Mouse (Mus musculus): ENCODE results near the gene Cd79a. TPM values are rescaled to one million over a fixed set of nuclear protein-coding genes. Genes with fewer than 3 reads are reported as not detected.
"Not testable (repeated sequence)": the region's sequence is repeated elsewhere in the genome, so short reads cannot be mapped to it uniquely, and the experiment has no call there.

Gene Cd79a
- polyA plus RNA-seq, 1 experiment, result 27.1 TPM

GRCm38 (mm10) chr7:24886308-24886633 lies 10.9 kb upstream of the Cd79a start:
- no peaks in the 10 kb centered on the region for H3K27me3 ChIP-seq (replicated peaks; ENCODE audit: control insufficient read depth, insufficient read depth, low read length)
- TF ChIP-seq POLR2A (IDR thresholded peaks at IDR 0.05; ENCODE audit: low read depth, low read length) (no peak), CTCF (conservative IDR thresholded peaks at IDR 0.05; ENCODE audit: insufficient read depth, insufficient read length, low read depth, low read length) (no peak)
- peak overlapping the region; percentile 16; the same call in 1 of the 2 replicates for H3K27ac ChIP-seq (ENCODE audit: insufficient read depth, low read depth, low read length)
- no peaks in the 10 kb centered on the region; the same call in 1 of the 2 replicates for H3K36me3 ChIP-seq (ENCODE audit: control insufficient read depth, insufficient read depth, low read length)
- WGBS, result 23% methylated on average over 4 of the region's 4 CpGs
- DNase-seq, result peak; percentile 73
- H3K4me1 ChIP-seq (ENCODE audit: control insufficient read depth, insufficient read depth, low read length), result peaks cover 24% of the 10 kb centered on the region
- H3K4me3 ChIP-seq (ENCODE audit: insufficient read depth, low read depth, low read length), result peak overlapping the region; percentile 91; the same call in 1 of the 2 replicates

GRCm38 (mm10) chr7:24887096-24887495 lies 10.1 kb upstream of the Cd79a start:
- Histone ChIP-seq H3K4me1 (ENCODE audit: control insufficient read depth, insufficient read depth, low read length) (peaks cover 24% of the 10 kb centered on the region), H3K36me3 (ENCODE audit: control insufficient read depth, insufficient read depth, low read length) (no peaks in the 10 kb centered on the region; the same call in 1 of the 2 replicates), H3K27ac (ENCODE audit: insufficient read depth, low read depth, low read length) (no peak overlapping the region; the same call in 1 of the 2 replicates), H3K4me3 (ENCODE audit: insufficient read depth, low read depth, low read length) (no peak overlapping the region), H3K27me3 (replicated peaks; ENCODE audit: control insufficient read depth, insufficient read depth, low read length) (no peaks in the 10 kb centered on the region)
- TF ChIP-seq CTCF (conservative IDR thresholded peaks at IDR 0.05; ENCODE audit: insufficient read depth, insufficient read length, low read depth, low read length) (no peak), POLR2A (IDR thresholded peaks at IDR 0.05; ENCODE audit: low read depth, low read length) (no peak)
- WGBS, result 46% methylated on average over 4 of the region's 4 CpGs
- DNase-seq, result no peak

- no peaks in the 10 kb centered on the region; the same call in 1 of the 2 replicates for H3K36me3 ChIP-seq (ENCODE audit: control insufficient read depth, insufficient read depth, low read length)
- 42% methylated on average over 6 of the region's 6 CpGs for WGBS
- H3K4me3 ChIP-seq (ENCODE audit: insufficient read depth, low read depth, low read length), result no peak overlapping the region
- H3K27ac ChIP-seq (ENCODE audit: insufficient read depth, low read depth, low read length), result peak overlapping the region; percentile 62; the same call in 1 of the 2 replicates
- DNase-seq, result peak; percentile 93
- no peaks in the 10 kb centered on the region for H3K27me3 ChIP-seq (replicated peaks; ENCODE audit: control insufficient read depth, insufficient read depth, low read length)
- TF ChIP-seq POLR2A (IDR thresholded peaks at IDR 0.05; ENCODE audit: low read depth, low read length), result no peak
- no peak for TF ChIP-seq CTCF (conservative IDR thresholded peaks at IDR 0.05; ENCODE audit: insufficient read depth, insufficient read length, low read depth, low read length)
- H3K4me1 ChIP-seq (ENCODE audit: control insufficient read depth, insufficient read depth, low read length), result peaks cover 24% of the 10 kb centered on the region
Observed at GRCm38 (mm10) chr7:24889431-24890220, 7.6 kb upstream of the Cd79a start.

- Histone ChIP-seq H3K27ac (ENCODE audit: insufficient read depth, low read depth, low read length) (no peak overlapping the region), H3K27me3 (replicated peaks; ENCODE audit: control insufficient read depth, insufficient read depth, low read length) (no peaks in the 10 kb centered on the region), H3K4me3 (ENCODE audit: insufficient read depth, low read depth, low read length) (no peak overlapping the region), H3K36me3 (ENCODE audit: control insufficient read depth, insufficient read depth, low read length) (no peaks in the 10 kb centered on the region; the same call in 1 of the 2 replicates), H3K4me1 (ENCODE audit: control insufficient read depth, insufficient read depth, low read length) (peaks cover 24% of the 10 kb centered on the region)
- peak; percentile 76 for DNase-seq
- TF ChIP-seq POLR2A (IDR thresholded peaks at IDR 0.05; ENCODE audit: low read depth, low read length), result no peak
- peak; percentile 99 for TF ChIP-seq CTCF (conservative IDR thresholded peaks at IDR 0.05; ENCODE audit: insufficient read depth, insufficient read length, low read depth, low read length)
- 28% methylated on average over 10 of the region's 10 CpGs for WGBS
Observed at GRCm38 (mm10) chr7:24890281-24891216, 6.6 kb upstream of the Cd79a start.

- H3K36me3 ChIP-seq (ENCODE audit: control insufficient read depth, insufficient read depth, low read length), result no peaks in the 10 kb centered on the region; the same call in 1 of the 2 replicates
- no peaks in the 10 kb centered on the region for H3K27me3 ChIP-seq (replicated peaks; ENCODE audit: control insufficient read depth, insufficient read depth, low read length)
- H3K4me3 ChIP-seq (ENCODE audit: insufficient read depth, low read depth, low read length), result no peak overlapping the region
- no peak overlapping the region for H3K27ac ChIP-seq (ENCODE audit: insufficient read depth, low read depth, low read length)
- TF ChIP-seq CTCF (conservative IDR thresholded peaks at IDR 0.05; ENCODE audit: insufficient read depth, insufficient read length, low read depth, low read length) (no peak), POLR2A (IDR thresholded peaks at IDR 0.05; ENCODE audit: low read depth, low read length) (no peak)
- WGBS, result 72% methylated on average over 3 of the region's 3 CpGs
- no peak for DNase-seq
- H3K4me1 ChIP-seq (ENCODE audit: control insufficient read depth, insufficient read depth, low read length), result peaks cover 18% of the 10 kb centered on the region
Observed at GRCm38 (mm10) chr7:24891241-24892124, 5.7 kb upstream of the Cd79a start.

- 58% methylated on average over 2 of the region's 2 CpGs for WGBS
- no peaks in the 10 kb centered on the region; the same call in 1 of the 2 replicates for H3K36me3 ChIP-seq (ENCODE audit: control insufficient read depth, insufficient read depth, low read length)
- no peak for DNase-seq
- TF ChIP-seq CTCF (conservative IDR thresholded peaks at IDR 0.05; ENCODE audit: insufficient read depth, insufficient read length, low read depth, low read length) (no peak), POLR2A (IDR thresholded peaks at IDR 0.05; ENCODE audit: low read depth, low read length) (no peak)
- no peaks in the 10 kb centered on the region for H3K27me3 ChIP-seq (replicated peaks; ENCODE audit: control insufficient read depth, insufficient read depth, low read length)
- H3K27ac ChIP-seq (ENCODE audit: insufficient read depth, low read depth, low read length), result no peak overlapping the region
- no peak overlapping the region for H3K4me3 ChIP-seq (ENCODE audit: insufficient read depth, low read depth, low read length)
- peaks cover 14% of the 10 kb centered on the region for H3K4me1 ChIP-seq (ENCODE audit: control insufficient read depth, insufficient read depth, low read length)
Observed at GRCm38 (mm10) chr7:24892125-24892583, 5.0 kb upstream of the Cd79a start.

GRCm38 (mm10) chr7:24895749-24896148 lies 1.4 kb upstream of the Cd79a start:
- not testable (repeated sequence) for DNase-seq

More at GRCm38 (mm10) chr7:24895749-24896148, 1.4 kb upstream of the Cd79a start:
- H3K36me3 ChIP-seq (ENCODE audit: control insufficient read depth, insufficient read depth, low read length); H3K4me3 ChIP-seq (ENCODE audit: insufficient read depth, low read depth, low read length); H3K4me1 ChIP-seq (ENCODE audit: control insufficient read depth, insufficient read depth, low read length); H3K27ac ChIP-seq (ENCODE audit: insufficient read depth, low read depth, low read length); H3K27me3 ChIP-seq (replicated peaks; ENCODE audit: control insufficient read depth, insufficient read depth, low read length): not testable (repeated sequence)
- WGBS, result 81% methylated on average over 2 of the region's 2 CpGs

Data from kidney, adult 2 months (tissue).